Mouse (Mus musculus): ENCODE data around the gene Msantd3. TPM values are rescaled to one million over a fixed set of nuclear protein-coding genes. Genes with fewer than 3 reads are reported as not detected.

Gene Msantd3
- polyA plus RNA-seq, 1 experiment, result not detected

DNA sequence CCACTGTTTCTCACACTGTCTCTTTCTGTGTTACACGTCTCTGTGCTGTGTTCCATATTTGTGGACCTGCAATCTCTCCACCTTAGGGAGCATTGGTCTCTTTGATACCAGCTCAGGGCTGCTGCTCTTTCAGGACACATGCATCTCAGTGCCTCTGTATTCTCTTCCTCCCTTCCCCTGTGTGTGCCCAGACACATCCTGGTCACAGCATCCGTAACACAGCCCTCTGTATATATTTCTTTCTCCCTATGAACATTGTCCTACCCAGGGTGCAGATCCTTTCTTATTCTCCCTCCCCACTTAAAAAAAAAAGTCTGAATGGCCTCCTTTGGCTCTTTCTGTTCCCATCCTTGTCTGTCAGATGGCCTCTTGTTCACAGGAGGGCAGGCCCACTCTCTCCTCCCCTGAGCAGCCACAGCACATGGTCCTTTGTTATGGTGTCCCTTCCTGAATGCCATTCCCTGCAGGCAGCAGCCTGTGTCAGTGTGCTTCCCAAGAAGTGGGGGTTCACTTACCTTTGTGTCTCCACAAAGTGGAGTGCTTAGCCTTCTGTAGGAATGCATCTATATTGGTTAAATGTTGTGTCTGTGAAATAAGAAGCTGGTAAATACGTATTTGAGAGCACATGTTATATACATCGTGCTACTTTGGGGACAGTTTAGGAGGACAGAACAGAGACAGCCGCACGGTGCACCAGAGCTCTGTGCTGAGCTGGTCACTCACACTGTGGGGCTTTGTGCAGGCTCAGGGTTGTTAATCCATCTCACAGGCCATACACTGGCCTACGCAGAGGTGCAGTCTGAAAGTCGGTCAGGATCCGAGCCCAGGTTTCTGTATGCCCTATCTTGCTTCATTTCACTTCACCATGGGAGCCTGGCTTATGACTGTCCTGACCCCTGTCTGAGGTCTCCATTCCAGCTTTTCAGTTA, 7.1 kb downstream of the Msantd3 start:
- no peak for TF ChIP-seq GATA1 (IDR thresholded peaks at IDR 0.05; ENCODE audit: low read length)

DNA sequence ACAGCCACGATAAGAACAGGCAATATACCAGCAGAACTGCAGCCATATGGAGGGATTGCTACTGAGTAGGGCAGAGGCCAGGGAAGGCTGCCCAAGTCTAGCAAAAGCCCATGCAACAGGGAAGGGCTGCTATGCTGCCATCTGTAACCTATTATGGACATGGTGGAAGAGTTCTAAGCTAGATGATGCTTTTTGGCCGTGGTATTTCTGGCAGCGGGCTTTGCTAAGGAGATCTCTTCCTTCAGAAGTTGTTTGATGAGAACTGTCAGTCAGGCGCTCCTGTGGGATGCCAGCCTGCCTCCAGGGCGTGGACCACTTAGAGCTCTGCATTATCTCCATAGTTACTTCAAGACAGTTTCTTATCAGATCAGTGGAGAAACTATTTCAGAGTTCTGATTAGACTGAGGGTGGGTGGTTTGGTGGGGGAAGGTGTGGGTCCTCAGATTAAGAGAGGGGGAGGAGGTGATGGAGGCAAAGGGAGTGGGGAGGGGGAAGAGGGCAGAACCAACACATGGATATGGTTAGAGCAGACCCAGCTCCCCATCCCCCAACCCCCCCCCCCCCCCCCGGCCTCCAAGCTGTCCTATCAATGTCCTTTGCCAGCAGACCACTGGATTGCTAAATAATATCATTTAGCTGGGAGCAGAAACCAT, 8.8 kb downstream of the Msantd3 start:
- no peak for TF ChIP-seq GATA1 (IDR thresholded peaks at IDR 0.05; ENCODE audit: low read length)

DNA sequence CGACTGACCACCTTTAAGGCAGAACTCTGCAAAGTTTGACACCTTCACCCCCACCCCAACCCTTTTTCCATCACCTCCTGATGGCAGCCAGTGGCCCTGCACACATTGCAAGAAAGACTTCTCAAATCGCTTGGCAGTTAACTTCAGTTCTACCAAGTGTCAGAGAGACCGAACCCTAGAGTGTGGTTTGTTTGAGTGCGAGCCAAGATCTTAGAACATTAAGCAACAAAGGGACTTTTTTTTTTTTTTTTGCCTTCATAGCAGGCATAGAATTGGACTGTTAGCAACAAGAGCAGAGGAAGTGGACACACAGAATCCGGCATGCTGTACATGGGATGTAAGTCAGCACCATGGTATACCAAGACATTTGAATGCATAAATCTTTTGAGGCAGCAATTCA, 9.9 kb downstream of the Msantd3 start:
- TF ChIP-seq GATA1 (IDR thresholded peaks at IDR 0.05; ENCODE audit: low read length), result no peak

DNA sequence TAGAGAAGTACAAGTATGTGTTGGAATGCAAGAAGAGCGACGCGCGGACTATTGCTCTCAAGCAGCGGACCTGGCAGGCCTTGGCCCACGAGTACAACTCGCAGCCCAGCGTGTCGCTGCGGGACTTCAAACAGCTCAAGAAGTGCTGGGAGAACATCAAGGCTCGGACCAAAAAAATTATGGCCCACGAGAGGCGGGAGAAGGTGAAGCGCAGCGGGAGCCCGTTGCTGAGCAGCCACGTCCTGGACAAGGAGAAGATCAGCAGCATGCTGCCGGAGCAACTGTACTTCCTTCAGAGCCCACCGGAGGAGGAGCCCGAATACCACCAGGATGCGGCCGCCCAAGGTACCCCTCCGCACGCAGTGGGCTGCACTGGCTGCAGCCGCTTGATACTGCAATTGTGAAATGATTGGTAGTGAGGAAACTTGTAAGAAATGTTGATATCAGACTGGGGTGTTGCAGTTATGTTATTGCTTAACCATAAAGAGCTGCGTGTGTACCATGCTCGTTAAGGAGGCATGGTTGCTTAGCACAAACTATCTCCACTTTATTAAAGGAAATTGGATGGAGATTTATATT, 12.8 kb downstream of the Msantd3 start:
- no peak for TF ChIP-seq GATA1 (IDR thresholded peaks at IDR 0.05; ENCODE audit: low read length)

DNA sequence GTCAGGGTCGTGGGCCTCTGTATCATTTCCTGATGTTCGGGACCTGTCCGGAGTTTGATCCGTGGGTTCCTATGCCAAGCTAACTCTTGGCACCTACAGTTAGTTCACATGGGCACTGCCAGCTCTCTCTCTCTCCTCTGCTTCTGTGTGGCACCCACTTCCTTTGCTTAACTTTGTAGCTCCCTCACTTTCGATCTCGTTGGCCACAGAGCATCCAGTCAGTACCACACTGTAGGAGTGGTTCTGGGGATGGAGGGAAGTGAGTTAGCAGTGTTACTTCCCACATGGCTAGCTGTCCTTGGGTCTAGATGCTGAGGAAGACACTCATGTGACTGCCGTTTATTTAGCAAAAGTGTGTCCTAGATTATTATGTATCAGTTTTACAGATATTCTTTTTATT, 14.4 kb downstream of the Msantd3 start:
- no peak for TF ChIP-seq GATA1 (IDR thresholded peaks at IDR 0.05; ENCODE audit: low read length)

DNA sequence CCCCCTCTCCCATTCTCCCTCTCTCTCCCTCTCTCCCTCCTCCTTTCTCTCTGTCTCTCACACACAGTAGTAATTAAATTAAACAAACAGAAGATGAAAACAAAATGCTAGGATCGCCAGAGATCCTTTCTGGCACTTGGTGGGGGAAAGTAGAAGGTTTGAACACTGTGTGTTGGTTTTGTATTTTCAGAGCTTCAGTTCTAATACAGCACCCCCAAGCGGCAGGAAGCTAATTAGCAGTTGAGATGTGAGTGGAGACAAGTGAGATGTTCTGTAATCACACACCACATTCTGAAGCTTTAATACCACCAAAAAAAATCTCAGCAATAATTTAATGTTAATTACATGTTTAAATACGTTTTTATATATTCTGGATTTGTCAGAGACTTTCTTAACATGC, 16.0 kb downstream of the Msantd3 start:
- TF ChIP-seq GATA1 (IDR thresholded peaks at IDR 0.05; ENCODE audit: low read length), result no peak

DNA sequence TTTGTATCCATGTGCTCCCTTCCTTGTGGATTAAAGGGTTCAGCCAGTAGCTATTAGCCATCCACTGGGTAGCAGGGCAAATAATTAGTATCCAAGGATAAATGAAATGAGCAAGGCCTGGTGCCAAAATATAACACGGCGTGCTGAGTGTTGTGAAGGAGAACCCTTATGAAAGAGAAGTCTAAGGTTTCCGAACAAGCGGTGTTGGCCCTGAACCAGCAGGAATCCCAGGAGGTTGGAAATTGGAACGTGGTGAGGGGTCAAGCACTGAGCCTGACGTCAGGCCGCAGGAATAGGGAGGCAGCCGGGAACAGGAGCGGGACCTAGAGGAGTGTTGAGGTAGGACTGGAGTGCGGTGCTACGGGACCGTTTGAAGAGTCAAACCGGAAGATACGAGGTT, 19.9 kb downstream of the Msantd3 start:
- no peak for TF ChIP-seq GATA1 (IDR thresholded peaks at IDR 0.05; ENCODE audit: low read length)

DNA sequence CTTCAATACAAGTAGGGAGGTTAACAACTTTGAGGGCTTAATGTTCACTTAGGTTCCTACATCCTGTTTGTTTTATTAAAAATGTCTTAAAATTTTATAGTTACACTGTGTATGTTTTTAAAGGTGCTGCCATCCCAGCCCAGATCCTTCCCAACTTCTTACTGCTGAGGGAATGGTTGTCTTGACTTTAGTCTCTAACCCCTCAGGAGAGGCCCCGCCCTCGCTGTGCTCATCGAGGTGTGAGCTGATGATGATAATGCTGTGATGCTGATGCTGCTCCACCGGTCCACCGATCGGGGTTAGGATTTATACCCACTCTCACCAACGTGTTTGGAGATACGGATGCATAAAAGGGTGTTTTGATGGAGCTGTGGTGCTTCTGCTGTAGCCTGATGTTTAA, 22.1 kb downstream of the Msantd3 start:
- no peak for TF ChIP-seq GATA1 (IDR thresholded peaks at IDR 0.05; ENCODE audit: low read length)

DNA sequence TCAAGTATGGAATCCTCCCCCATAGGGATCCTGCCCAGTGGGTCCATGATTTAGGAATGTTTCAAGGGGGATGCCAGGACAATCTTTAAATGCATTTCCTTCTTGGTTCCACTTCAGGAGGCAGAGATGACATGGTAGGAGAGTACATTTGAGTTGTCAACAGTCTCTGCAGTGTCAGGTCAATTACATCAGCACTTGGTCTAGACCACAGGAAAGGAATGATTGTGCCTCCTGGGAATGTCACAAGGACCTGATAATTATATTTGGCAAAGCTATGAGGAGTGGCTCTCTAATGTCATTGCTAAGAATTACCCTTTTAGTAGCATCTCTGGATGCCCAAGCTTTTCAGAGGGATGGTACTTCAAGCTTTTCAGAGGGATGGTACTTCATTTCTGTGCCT, 25.2 kb downstream of the Msantd3 start:
- no peak for TF ChIP-seq GATA1 (IDR thresholded peaks at IDR 0.05; ENCODE audit: low read length)

DNA sequence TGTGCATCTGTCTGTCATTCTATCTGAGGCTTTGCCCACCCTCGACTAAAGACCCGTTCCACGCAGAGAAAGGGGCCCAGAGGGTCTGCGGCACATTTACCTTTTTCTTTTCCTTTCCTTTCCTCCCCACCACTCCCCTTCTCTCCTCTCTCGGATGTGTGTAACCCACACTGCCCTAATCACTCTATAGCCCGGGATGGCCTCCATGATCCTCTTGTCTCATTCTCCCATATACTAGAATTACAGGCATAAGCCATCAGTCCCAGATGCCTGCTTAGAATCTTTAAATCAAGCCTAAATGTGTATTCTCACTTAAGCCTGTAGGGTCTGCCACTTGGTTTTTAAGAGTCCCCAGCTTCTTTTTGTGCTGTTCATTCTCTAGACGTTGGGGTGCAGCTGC, 36.6 kb downstream of the Msantd3 start:
- TF ChIP-seq GATA1 (IDR thresholded peaks at IDR 0.05; ENCODE audit: low read length), result no peak

DNA sequence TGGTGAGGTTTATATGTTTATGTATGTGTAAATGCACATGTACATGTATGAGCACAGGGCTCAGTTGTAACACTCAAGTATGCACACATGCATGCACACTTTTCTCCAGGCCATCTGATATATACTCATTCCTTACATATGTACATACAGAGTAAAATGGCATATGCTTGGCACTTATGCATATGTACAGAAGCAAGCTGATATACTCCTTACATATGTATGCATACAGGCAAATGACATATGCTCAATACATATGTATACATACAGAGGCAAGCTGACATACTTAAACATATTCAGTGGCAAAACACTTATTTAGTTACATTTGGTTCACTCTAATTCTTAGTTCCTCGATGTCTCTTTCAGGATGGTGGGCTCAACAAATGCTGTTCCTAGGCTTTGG, 38.1 kb downstream of the Msantd3 start:
- no peak for TF ChIP-seq GATA1 (IDR thresholded peaks at IDR 0.05; ENCODE audit: low read length)

DNA sequence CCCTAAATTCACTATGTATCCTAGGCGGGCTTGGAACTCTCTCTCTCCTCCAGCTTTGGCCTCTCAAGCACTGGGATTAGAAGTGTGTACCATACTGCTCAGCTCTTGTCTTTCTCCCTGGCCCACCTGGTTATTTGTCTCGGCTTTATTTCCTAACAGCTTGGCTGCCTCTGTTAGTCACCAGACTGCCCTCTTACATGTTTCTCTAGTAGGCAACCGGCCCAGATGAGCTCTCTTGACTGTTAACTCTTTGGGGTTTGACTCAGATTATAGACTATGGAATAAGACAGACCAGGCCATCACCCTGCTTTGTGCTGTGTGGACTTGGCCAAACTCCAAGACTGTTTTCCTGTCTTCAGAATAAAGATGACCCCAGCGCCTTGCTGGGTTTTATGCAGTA, 38.7 kb downstream of the Msantd3 start:
- no peak for TF ChIP-seq GATA1 (IDR thresholded peaks at IDR 0.05; ENCODE audit: low read length)

DNA sequence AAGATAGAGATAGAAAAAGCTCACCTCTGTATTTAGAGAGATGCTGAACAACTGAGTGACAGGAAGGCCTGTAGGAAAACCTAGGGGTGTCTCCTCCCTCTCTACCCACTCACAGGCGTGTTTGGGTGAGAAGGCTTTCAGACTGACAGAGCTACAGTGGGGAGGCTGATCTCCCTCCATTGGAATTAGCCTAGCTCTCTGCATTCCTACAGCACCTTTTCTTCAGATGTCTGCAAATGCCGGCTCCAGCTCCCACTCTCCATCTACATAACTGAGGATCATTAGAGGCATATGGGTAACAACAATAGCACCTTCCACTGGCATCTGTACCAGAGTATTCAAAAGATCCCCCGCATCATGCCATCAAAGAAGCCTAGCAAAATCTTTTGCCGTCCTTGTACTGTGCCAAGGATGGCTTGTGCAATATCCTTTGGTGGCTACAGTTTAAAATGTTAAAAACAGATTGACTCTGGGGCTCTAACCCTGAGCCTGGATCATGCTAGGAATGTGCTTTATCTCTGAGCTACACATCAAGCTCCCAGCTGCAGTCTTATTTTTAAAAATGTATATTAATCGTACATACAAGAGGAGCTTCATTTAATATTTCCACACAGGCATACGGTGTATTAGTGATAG, 39.9 kb downstream of the Msantd3 start:
- TF ChIP-seq GATA1 (IDR thresholded peaks at IDR 0.05; ENCODE audit: low read length), result no peak

DNA sequence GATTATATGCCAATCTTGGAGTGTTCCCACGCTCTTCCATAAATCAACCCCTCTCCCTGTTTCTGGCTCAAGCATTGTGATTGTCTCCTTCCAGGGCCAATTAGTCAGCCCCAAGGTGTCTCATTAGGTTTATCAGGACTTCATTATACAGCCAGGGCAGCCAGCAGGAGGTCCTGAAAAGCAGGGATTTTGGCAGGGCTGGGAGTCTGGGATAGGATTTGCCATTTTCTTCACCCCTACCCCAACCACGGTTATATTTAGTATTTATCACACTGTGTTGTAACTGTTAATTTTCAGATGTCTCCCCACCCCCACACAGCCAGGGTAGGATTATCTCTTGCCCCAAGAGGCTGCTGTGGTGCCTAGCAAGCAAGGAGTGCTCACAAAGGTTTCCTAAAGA, 41.5 kb downstream of the Msantd3 start:
- TF ChIP-seq GATA1 (IDR thresholded peaks at IDR 0.05; ENCODE audit: low read length), result no peak

DNA sequence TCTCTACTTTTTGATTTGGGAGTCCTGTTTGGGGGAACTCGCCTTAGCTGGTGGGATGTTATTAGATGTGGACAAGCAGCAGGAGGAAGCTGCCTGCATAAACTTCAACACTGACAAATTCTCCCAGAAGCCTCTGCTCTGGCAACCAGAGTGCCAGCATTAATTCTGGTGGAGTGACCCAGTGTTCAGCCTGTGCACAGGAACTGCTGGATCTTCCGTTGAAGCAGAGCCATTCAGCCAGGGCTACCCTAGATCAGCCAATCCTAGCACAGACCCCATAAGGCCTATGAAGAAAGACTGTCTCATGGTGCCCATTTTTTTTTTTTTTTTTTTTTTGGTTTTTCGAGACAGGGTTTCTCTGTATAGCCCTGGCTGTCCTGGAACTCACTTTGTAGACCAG, 42.3 kb downstream of the Msantd3 start:
- no peak for TF ChIP-seq GATA1 (IDR thresholded peaks at IDR 0.05; ENCODE audit: low read length)

DNA sequence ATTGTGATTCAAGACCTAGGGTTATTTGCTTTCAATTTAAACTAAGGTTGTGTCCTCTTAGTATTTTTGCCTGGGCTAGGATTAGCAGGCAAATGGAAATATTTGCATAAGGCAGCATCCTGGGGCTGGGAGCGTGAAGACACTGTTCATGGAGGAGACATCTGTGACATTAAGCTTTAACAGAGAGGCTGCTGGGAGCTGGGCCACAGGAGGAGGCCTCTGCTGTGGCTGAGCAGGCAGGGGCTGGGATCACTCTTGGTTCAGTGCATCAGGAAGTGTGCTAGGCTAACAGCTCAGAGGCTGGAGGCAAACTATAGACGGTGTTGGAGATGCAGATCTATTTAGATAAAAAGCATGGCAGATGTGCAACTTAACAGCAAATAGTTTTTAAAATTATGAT, 43.2 kb downstream of the Msantd3 start:
- no peak for TF ChIP-seq GATA1 (IDR thresholded peaks at IDR 0.05; ENCODE audit: low read length)

Data from G1E-ER4 (cell line).